Mouse (Mus musculus) megakaryocyte, adult 5-6 weeks (primary cell): ENCODE data around the gene Ccn6. TPM values are rescaled to one million over a fixed set of nuclear protein-coding genes. Genes with fewer than 3 reads are reported as not detected.

Experiments used
- total RNA-seq, 2 experiments: library from RNA; stranded (forward) in 1 of 2; stranded (reverse) in 1 of 2; fragments of 153-499, 151-499 nt in 1 of 2; fragments of 221-1000, 200-1000 nt in 1 of 2; gene quantifications; 2 replicates each; pipeline versions ENCODE4 v1.2.3 to v1.2.4; 2015 to 2017

Gene Ccn6
- total RNA-seq, 2 experiments from 2014 or later = not detected

Other genes with a start within 250 kb of the Ccn6 start
- 0.09 TPM in 1 of 2 replicates, not detected in the other for gene Lama4, start 198.3 kb downstream of the Ccn6 start, total RNA-seq (2015)
- gene Lama4, start 198.3 kb downstream of the Ccn6 start, total RNA-seq (2017) = 0.04 TPM in 2 replicates
- 0.57 and 1.9 TPM in 2 replicates for gene Fam229b, start 29.9 kb downstream of the Ccn6 start, total RNA-seq (2015)
- not detected in 2 replicates for gene Fam229b, start 29.9 kb downstream of the Ccn6 start, total RNA-seq (2017)
- 10.5 and 12.4 TPM in 2 replicates for gene Tube1, start 29.8 kb downstream of the Ccn6 start, total RNA-seq (2015)
- gene Tube1, start 29.8 kb downstream of the Ccn6 start, total RNA-seq (2017) = 9.8 and 13.9 TPM in 2 replicates
- 19.5 and 21.3 TPM in 2 replicates for gene Fyn, start 205.1 kb upstream of the Ccn6 start, total RNA-seq (2015)
- 28.9 and 36.3 TPM in 2 replicates for gene Fyn, start 205.1 kb upstream of the Ccn6 start, total RNA-seq (2017)